Mouse (Mus musculus): Measurements from ENCODE around the gene Nfe2.
A peak's percentile ranks its signal among the peaks of the same experiment; 100 is the strongest.

The Nfe2 gene

DNA sequence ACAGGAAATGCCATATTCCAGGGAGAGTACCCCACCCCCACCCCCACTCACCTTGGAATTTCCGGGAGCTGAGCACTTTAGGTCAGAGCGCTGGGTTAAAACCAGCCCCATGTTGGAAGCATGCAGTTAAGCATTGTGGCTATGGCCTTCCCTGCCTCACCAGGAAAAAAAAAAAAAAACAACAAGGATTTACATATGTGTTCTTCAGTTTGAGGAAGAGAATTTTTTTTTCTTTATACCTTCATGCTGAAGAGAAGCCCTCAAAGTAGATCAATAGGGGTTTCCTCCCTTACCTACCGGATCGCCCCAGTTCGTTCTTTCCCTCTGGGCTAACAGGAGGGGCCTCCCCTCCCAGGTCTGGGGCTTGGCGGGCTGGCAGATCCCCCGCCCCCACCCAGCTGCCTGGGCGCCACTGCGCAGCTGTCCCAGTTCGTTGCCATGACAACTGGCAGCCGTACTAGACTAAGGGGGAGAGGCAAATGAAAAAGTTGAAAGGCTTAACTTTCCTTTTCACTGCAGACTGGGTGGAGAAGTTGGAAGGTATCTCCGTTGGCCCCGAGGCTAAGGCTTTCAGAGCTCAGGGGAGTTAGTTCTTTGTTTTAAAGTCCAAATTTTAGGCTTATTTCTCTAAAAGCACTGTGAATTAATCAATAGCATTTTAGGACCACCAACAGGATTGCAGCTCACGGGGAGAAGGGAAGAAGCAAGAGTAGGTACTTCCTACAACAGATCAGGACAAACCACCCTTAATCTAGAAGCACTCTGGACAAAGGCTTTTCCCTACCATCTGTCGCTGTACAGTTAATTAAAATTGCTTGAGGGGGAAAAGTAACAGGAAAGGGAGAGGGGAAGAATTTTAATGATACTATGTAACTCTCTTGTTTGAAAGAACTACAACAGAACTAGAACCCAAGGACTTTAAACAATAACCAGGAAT is 43.0 kb downstream of the Nfe2 start:
- DNase-seq (ENCODE audit: low spot score), result peak; percentile 80

DNA sequence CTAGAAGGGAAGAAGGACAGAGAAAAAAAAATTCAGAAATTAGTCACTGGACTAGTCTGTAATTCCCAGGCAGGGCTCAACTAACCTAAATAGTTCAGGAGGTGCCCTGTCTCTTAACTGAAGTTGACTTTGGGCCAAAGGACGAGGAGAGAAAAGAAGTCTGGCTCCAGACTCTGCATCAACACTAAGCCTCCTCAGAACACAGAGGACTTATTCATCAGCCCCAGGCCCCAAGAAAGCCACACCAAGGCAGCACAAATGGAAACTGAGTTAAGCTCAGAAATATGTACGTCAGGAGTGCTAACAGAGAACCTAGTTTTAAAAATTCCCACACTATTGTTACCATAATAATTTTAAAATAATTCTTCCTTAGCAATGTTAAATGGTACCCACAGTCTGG is 44.1 kb downstream of the Nfe2 start:
- no peak for DNase-seq (ENCODE audit: low spot score)

DNA sequence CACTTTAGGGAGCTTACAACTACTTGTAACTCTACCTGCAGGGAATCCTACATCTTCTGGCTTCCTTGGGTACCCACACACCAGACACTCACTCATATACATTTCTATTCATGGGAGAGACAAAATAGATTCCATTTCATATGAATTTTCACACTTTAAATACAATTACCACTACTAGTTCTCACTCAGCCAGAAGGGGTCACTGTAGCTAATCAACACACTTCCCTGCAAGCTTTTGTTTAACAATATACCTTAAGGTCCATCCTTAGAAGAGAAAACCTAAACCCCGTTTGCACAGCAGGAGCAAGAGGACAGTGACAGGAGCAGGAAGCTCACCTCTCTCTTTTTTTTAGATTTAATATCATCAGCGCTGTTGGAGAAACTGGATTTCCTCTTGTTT is 53.0 kb downstream of the Nfe2 start:
- DNase-seq (ENCODE audit: low spot score), result no peak

DNA sequence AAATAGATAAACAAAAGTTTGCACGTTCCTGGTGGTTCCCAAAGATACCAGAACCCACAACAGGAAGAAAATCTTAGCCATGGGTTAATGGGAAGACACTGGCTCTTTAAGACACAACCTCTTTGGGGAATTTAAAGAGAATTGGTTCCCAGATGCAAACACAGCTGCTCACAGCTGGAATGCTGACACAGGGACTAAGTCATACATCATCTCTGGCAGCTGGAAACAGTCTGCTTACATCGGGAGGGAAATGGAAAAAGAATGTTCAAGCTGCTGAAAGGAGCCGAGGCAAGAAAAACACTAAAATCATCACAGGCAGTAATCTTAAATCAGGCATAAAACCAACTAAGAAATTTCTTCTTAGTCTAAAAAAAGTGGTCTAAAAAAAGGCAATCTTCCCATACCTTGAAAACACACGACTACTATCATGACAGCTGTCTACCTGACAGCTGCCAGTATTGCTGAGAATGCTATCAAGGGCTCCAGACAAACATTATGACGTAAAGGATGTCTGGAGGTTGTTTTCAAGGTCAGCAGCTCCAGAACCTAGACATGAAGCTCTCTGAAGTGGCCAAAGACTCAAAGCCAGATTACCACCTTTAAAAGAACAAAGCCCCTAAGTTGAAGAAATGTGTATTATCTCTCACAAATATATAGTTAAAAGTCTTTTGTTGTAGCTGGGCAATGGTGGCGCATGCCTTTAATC is 56.0 kb downstream of the Nfe2 start:
- no peak for DNase-seq (ENCODE audit: low spot score)

Data from ovary, postnatal 14 days (tissue).